Mouse (Mus musculus) megakaryocyte, embryonic 14.5 days (primary cell): ENCODE results near the gene Hdac1. TPM values are rescaled to one million over a fixed set of nuclear protein-coding genes. Genes with fewer than 3 reads are reported as not detected.

Experiments
- H3K27me3 ChIP-seq: replicated peaks from 2 replicates; pipeline ENCODE3; 2012; ENCODE audit warnings: inconsistent platforms
- H3K36me3 ChIP-seq: replicated peaks from 2 replicates; pipeline ENCODE3; 2012; ENCODE audit warnings: low read length, inconsistent platforms, mixed read lengths
- H3K4me1 ChIP-seq: 2 replicates; pipeline ENCODE4 v1.6.1; 2012; ENCODE audit warnings: inconsistent platforms
- H3K4me3 ChIP-seq: replicated peaks from 2 replicates; pipeline ENCODE3; 2012; ENCODE audit warnings: moderate library complexity, mild to moderate bottlenecking, inconsistent platforms
- H3K9me3 ChIP-seq: 2 replicates; pipeline ENCODE4 v1.6.1; 2012; ENCODE audit warnings: inconsistent platforms
- FLI1 ChIP-seq: IDR thresholded peaks from 2 replicates; pipeline ENCODE4 v1.6.1; 2012; ENCODE audit warnings: low read length, inconsistent platforms, mixed read lengths
- GATA1 ChIP-seq: IDR thresholded peaks from 3 replicates; pipeline ENCODE4 v1.6.1; 2012; ENCODE audit warnings: mixed read lengths, low read length, inconsistent platforms, borderline replicate concordance
- polyA plus RNA-seq: library from polyadenylated mRNA; stranded (reverse); fragments of >175 nt; gene quantifications from 2 replicates; pipeline ENCODE4 v1.2.3, GENCODE M21; 2012; ENCODE audit warnings: low replicate concordance; ENCODE audit not compliant: insufficient read depth

Gene Hdac1
- polyA plus RNA-seq, 1 experiment = 38.0 TPM

DNA sequence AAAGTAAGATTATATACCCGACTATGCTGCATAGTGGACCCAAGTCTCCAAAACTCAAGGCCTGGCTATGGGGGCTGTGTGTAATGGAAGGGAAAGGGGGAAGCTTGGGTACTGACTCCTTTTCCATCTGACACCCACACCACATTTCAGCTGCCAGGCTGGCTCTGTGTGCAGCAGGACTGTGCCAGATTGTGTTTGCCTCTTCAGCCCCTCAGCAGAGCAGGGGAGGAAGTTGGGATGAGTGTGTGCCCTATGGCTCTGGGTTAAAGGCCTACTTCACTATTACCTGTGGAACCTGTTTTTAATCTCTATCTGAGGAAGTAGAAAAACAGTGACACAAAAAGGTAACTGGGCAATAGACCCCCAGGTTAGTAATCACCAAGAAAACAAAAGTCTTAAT, 61.4 kb downstream of the Hdac1 start:
- TF ChIP-seq FLI1 (no peak), GATA1 (no peak)
- H3K36me3 ChIP-seq = peaks cover 99% of the 10 kb centered on the region
- H3K27me3 ChIP-seq = no peaks in the 10 kb centered on the region
- H3K4me3 ChIP-seq = no peak overlapping the region
- H3K4me1 ChIP-seq = peaks cover 17% of the 10 kb centered on the region
- H3K9me3 ChIP-seq = no peaks in the 10 kb centered on the region

DNA sequence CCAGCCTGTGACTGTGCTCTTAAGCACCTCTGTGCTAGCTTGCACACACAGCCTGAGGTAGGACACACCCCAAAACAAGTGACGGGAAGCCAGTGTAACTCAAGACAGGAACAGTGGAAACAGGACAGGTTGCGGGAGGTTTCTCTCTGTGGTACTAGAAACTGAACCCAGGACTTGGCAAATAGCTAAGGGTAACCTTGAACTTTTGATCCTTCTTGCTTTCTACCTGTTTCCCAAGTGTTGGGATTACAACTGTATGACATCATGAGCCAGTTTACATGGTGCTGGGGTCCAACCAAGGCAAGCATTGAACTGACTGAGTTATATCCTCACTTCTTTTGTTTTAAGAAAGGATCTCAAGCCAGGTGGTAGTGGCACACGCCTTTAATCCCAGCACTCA, 62.6 kb downstream of the Hdac1 start:
- Histone ChIP-seq H3K4me1 (peaks cover 22% of the 10 kb centered on the region), H3K9me3 (no peaks in the 10 kb centered on the region), H3K27me3 (no peaks in the 10 kb centered on the region), H3K4me3 (no peak overlapping the region), H3K36me3 (peaks cover 97% of the 10 kb centered on the region)
- TF ChIP-seq GATA1 = no peak
- TF ChIP-seq FLI1 = no peak

GRCm38 (mm10) chr4:129476047-129476446, 66.5 kb downstream of the Hdac1 start:
- Histone ChIP-seq H3K9me3 (no peaks in the 10 kb centered on the region), H3K36me3 (peaks cover 94% of the 10 kb centered on the region), H3K4me1 (peaks cover 12% of the 10 kb centered on the region), H3K27me3 (no peaks in the 10 kb centered on the region), H3K4me3 (no peak overlapping the region)
- TF ChIP-seq FLI1 = no peak
- no peak for TF ChIP-seq GATA1

Other genes starting within 250 kb of the Hdac1 start
- 2.0 and 20.5 TPM in 2 replicates for gene Rbbp4, start 207.3 kb downstream of the Hdac1 start, polyA plus RNA-seq
- 3.9 TPM in 1 of 2 replicates, not detected in the other for gene Zbtb8os, start 207.0 kb downstream of the Hdac1 start, polyA plus RNA-seq
- 0.29 TPM in 1 of 2 replicates, not detected in the other for gene Zbtb8a, start 164.6 kb downstream of the Hdac1 start, polyA plus RNA-seq
- not detected in 2 replicates for gene Zbtb8b, start 101.9 kb downstream of the Hdac1 start, polyA plus RNA-seq
- 19.2 and 43.3 TPM in 2 replicates for gene Bsdc1, start 81.1 kb downstream of the Hdac1 start, polyA plus RNA-seq
- gene Tssk3, start 51.7 kb downstream of the Hdac1 start, polyA plus RNA-seq = not detected in 2 replicates
- 2.1 TPM in 1 of 2 replicates, not detected in the other for gene Fam229a, start 51.5 kb downstream of the Hdac1 start, polyA plus RNA-seq
- gene Marcksl1, start 29.1 kb downstream of the Hdac1 start, polyA plus RNA-seq = 5.0 and 61.7 TPM in 2 replicates
- 1.7 TPM in 1 of 2 replicates, not detected in the other for gene Lck, start 30.9 kb upstream of the Hdac1 start, polyA plus RNA-seq
- not detected in 2 replicates for gene Fam167b, start 35.8 kb upstream of the Hdac1 start, polyA plus RNA-seq
- gene Eif3i, start 57.9 kb upstream of the Hdac1 start, polyA plus RNA-seq = 54.3 and 121 TPM in 2 replicates
- gene Tmem234, start 58.0 kb upstream of the Hdac1 start, polyA plus RNA-seq = 305 and 342 TPM in 2 replicates
- 0.46 TPM in 1 of 2 replicates, not detected in the other for gene Dcdc2b, start 71.5 kb upstream of the Hdac1 start, polyA plus RNA-seq
- gene Iqcc, start 76.4 kb upstream of the Hdac1 start, polyA plus RNA-seq = 9.7 TPM in 1 of 2 replicates, not detected in the other
- gene Ccdc28b, start 81.2 kb upstream of the Hdac1 start, polyA plus RNA-seq = 32.9 and 39.7 TPM in 2 replicates
- gene Txlna, start 98.4 kb upstream of the Hdac1 start, polyA plus RNA-seq = 17.9 and 24.0 TPM in 2 replicates
- 6.8 and 9.0 TPM in 2 replicates for gene Kpna6, start 130.1 kb upstream of the Hdac1 start, polyA plus RNA-seq
- 51.4 and 264 TPM in 2 replicates for gene Tmem39b, start 154.1 kb upstream of the Hdac1 start, polyA plus RNA-seq
- gene Khdrbs1, start 199.6 kb upstream of the Hdac1 start, polyA plus RNA-seq = 67.0 and 99.6 TPM in 2 replicates